Mouse (Mus musculus): ENCODE results near the gene Unc13a.
"Not testable (repeated sequence)": the region's sequence is repeated elsewhere in the genome, so short reads cannot be mapped to it uniquely, and the experiment has no call there.

The Unc13a gene

GRCm38 (mm10) chr8:71671549-71671965, at the start of gene Unc13a:
Gene Unc13a (minus strand): TSS chr8:71671757.
- peak; percentile 80 to 94 for DNase-seq (ENCODE audit: low spot score in 2 of 2)

- DNase-seq (ENCODE audit: low spot score in 2 of 2): peak; percentile 68 to 70
Observed at GRCm38 (mm10) chr8:71719928-71720457, 48.4 kb upstream of the Unc13a start.

- DNase-seq (ENCODE audit: low spot score in 2 of 2): no peak
Observed at GRCm38 (mm10) chr8:71719218-71719617, 47.7 kb upstream of the Unc13a start.

- no peak for DNase-seq (ENCODE audit: low spot score in 2 of 2)
Observed at GRCm38 (mm10) chr8:71718252-71718651, 46.7 kb upstream of the Unc13a start.

GRCm38 (mm10) chr8:71717096-71717495, 45.5 kb upstream of the Unc13a start:
- no peak for DNase-seq (ENCODE audit: low spot score in 2 of 2)

- no peak for DNase-seq (ENCODE audit: low spot score in 2 of 2)
Observed at GRCm38 (mm10) chr8:71716561-71717053, 45.0 kb upstream of the Unc13a start.

GRCm38 (mm10) chr8:71715531-71715930, 44.0 kb upstream of the Unc13a start:
- no peak for DNase-seq (ENCODE audit: low spot score in 2 of 2)

GRCm38 (mm10) chr8:71711574-71711973, 40.0 kb upstream of the Unc13a start:
- no peak for DNase-seq (ENCODE audit: low spot score in 2 of 2)

- DNase-seq (ENCODE audit: low spot score in 2 of 2): peak in 1 of 2 experiments; percentile 75
Observed at GRCm38 (mm10) chr8:71709800-71710446, 38.4 kb upstream of the Unc13a start.

GRCm38 (mm10) chr8:71709134-71709799, 37.7 kb upstream of the Unc13a start:
- no peak for DNase-seq (ENCODE audit: low spot score in 2 of 2)

- DNase-seq (ENCODE audit: low spot score in 2 of 2): peak; percentile 56 to 73
Observed at GRCm38 (mm10) chr8:71707874-71708273, 36.3 kb upstream of the Unc13a start.

GRCm38 (mm10) chr8:71703400-71703799, 31.8 kb upstream of the Unc13a start:
- not testable (repeated sequence) for DNase-seq (ENCODE audit: low spot score in 2 of 2)

GRCm38 (mm10) chr8:71702923-71703322, 31.4 kb upstream of the Unc13a start:
- no peak for DNase-seq (ENCODE audit: low spot score in 2 of 2)

GRCm38 (mm10) chr8:71702087-71702432, 30.5 kb upstream of the Unc13a start:
- DNase-seq (ENCODE audit: low spot score in 2 of 2): no peak

- no peak for DNase-seq (ENCODE audit: low spot score in 2 of 2)
Observed at GRCm38 (mm10) chr8:71701414-71702086, 30.0 kb upstream of the Unc13a start, which contains the start of gene B3gnt3. Gene B3gnt3 (minus strand): TSS chr8:71701789.

- DNase-seq (ENCODE audit: low spot score in 2 of 2): no peak
Observed at GRCm38 (mm10) chr8:71700493-71701269, 29.1 kb upstream of the Unc13a start.

- DNase-seq (ENCODE audit: low spot score in 2 of 2): not testable (repeated sequence)
Observed at GRCm38 (mm10) chr8:71695456-71695855, 23.9 kb upstream of the Unc13a start.

GRCm38 (mm10) chr8:71693166-71694041, 21.8 kb upstream of the Unc13a start:
- no peak for DNase-seq (ENCODE audit: low spot score in 2 of 2)

- DNase-seq (ENCODE audit: low spot score in 2 of 2): peak; percentile 33 to 34
Observed at GRCm38 (mm10) chr8:71692509-71692908, 21.0 kb upstream of the Unc13a start.

GRCm38 (mm10) chr8:71689028-71689427, 17.5 kb upstream of the Unc13a start, which contains the start of gene Insl3:
Gene Insl3 (plus strand): TSS chr8:71689214.
- DNase-seq (ENCODE audit: low spot score in 2 of 2): no peak
